Mouse (Mus musculus): Measurements from ENCODE around the gene Ormdl3. TPM values are rescaled to one million over a fixed set of nuclear protein-coding genes. Genes with fewer than 3 reads are reported as not detected.
A peak's percentile ranks its signal among the peaks of the same experiment; 100 is the strongest.
"Not testable (repeated sequence)": the region's sequence is repeated elsewhere in the genome, so short reads cannot be mapped to it uniquely, and the experiment has no call there.

Ormdl3 gene
- total and polyA plus RNA-seq, 3 experiments = 32.5 to 45.1 (median 32.9) TPM

- H3K9me3 ChIP-seq (replicated peaks; ENCODE audit: low read length); H3K4me3 ChIP-seq (replicated peaks in 1 of 3; ENCODE audit: low read depth in 2 of 3, low read length in 2 of 3, poor library complexity in 1 of 3); H3K36me3 ChIP-seq (replicated peaks in 1 of 2; ENCODE audit: control insufficient read depth in 1 of 2, insufficient read depth in 1 of 2, low read length in 1 of 2); H3K79me2 ChIP-seq (replicated peaks; ENCODE audit: control insufficient read depth, extremely low read depth, insufficient read depth, poor library complexity, severe bottlenecking); dilution Hi-C loops (cut with MboI; ENCODE audit: extremely low pct_ligation_motif_present, extremely low pct_unique_long_range_greater_than_20kb, low sequenced_read_pairs); H3K27ac ChIP-seq (ENCODE audit: insufficient read depth, low read depth); H3K9ac ChIP-seq (ENCODE audit: insufficient read depth, low read depth): not testable (repeated sequence)
- peak overlapping the region; percentile 53 for H3K4me2 ChIP-seq (ENCODE audit: insufficient read depth, low read depth, poor library complexity, severe bottlenecking)
- TF ChIP-seq SMC3 (IDR thresholded peaks at IDR 0.05; ENCODE audit: low read depth, low read length) = peak; percentile 56
- TF ChIP-seq RAD21 (IDR thresholded peaks at IDR 0.05; ENCODE audit: low read depth, low read length) = peak; percentile 45
- peak; percentile 91 for TF ChIP-seq ELF1 (IDR thresholded peaks at IDR 0.05; ENCODE audit: low read depth, low read length)
- peak; percentile 19; the same call in 1 of the 2 replicates for TF ChIP-seq NELFE (IDR thresholded peaks at IDR 0.05; ENCODE audit: low read depth, low read length)
- TF ChIP-seq CTCF (conservative IDR thresholded peaks at IDR 0.05 in 1 of 2, IDR thresholded peaks at IDR 0.05 in 1 of 2; ENCODE audit: low read depth in 2 of 2, low read length in 2 of 2) = peak; percentile 43 to 77; a peak in 3 of 4 replicates
- peaks cover 40% of the 10 kb centered on the region for H3K27me3 ChIP-seq (replicated peaks)
- H3K4me1 ChIP-seq (ENCODE audit: control insufficient read depth in 1 of 2, insufficient read depth in 2 of 2) = peaks cover 5 to 14% of the 10 kb centered on the region in 2 experiments
- in situ Hi-C loops (cut with MboI; ENCODE audit: low pct_ligation_motif_present, low pct_unique_long_range_greater_than_20kb, low sequenced_read_pairs) = loop anchor here (25.0 kb wide), 1 partner anchor 298 kb away; the partner anchor contains the start of genes Neurod2 and Ppp1r1b
- peak; percentile 53 for DNase-seq (ENCODE audit: extremely low read depth)
These were observed 48.3 kb upstream of the Ormdl3 start for GRCm38 (mm10) chr11:98635312-98635970.

GRCm38 (mm10) chr11:98630646-98631045, 43.5 kb upstream of the Ormdl3 start:
- peaks cover 63% of the 10 kb centered on the region for H3K27me3 ChIP-seq (replicated peaks)
- dilution Hi-C loops (cut with MboI; ENCODE audit: extremely low pct_ligation_motif_present, extremely low pct_unique_long_range_greater_than_20kb, low sequenced_read_pairs) = no loop called here
- no peaks in the 10 kb centered on the region for H3K9me3 ChIP-seq (replicated peaks; ENCODE audit: low read length)
- H3K4me2 ChIP-seq (ENCODE audit: insufficient read depth, low read depth, poor library complexity, severe bottlenecking) = no peak overlapping the region
- no peaks in the 10 kb centered on the region for H3K79me2 ChIP-seq (replicated peaks; ENCODE audit: control insufficient read depth, extremely low read depth, insufficient read depth, poor library complexity, severe bottlenecking)
- no peak overlapping the region for H3K27ac ChIP-seq (ENCODE audit: insufficient read depth, low read depth)
- DNase-seq (ENCODE audit: extremely low read depth) = no peak
- no peak overlapping the region for H3K4me3 ChIP-seq (replicated peaks in 1 of 3; ENCODE audit: low read depth in 2 of 3, low read length in 2 of 3, poor library complexity in 1 of 3)
- H3K36me3 ChIP-seq (replicated peaks in 1 of 2; ENCODE audit: control insufficient read depth in 1 of 2, insufficient read depth in 1 of 2, low read length in 1 of 2) = no peaks in the 10 kb centered on the region
- no peak for TF ChIP-seq POLR2AphosphoS2 (IDR thresholded peaks at IDR 0.05; ENCODE audit: low read depth, low read length)
- no peak for TF ChIP-seq MEF2A (IDR thresholded peaks at IDR 0.05; ENCODE audit: borderline replicate concordance, low read depth, low read length)
- no peak for TF ChIP-seq ZNF384 (IDR thresholded peaks at IDR 0.05; ENCODE audit: low read depth, low read length)
- TF ChIP-seq ZKSCAN1 (IDR thresholded peaks at IDR 0.05; ENCODE audit: borderline replicate concordance, low read depth, low read length) = no peak
- no peak for TF ChIP-seq IRF4 (IDR thresholded peaks at IDR 0.05; ENCODE audit: low read depth, low read length)
- TF ChIP-seq ZMIZ1 (IDR thresholded peaks at IDR 0.05; ENCODE audit: low read depth, low read length) = no peak
- no peak for TF ChIP-seq NELFE (IDR thresholded peaks at IDR 0.05; ENCODE audit: low read depth, low read length)
- no peak for TF ChIP-seq ETS1 (conservative IDR thresholded peaks at IDR 0.05; ENCODE audit: low read depth, low read length)
- no peak for TF ChIP-seq TCF12 (IDR thresholded peaks at IDR 0.05; ENCODE audit: low read depth, low read length)
- TF ChIP-seq MAFK (IDR thresholded peaks at IDR 0.05; ENCODE audit: insufficient replicate concordance, low read length) = no peak
- TF ChIP-seq GABPA (IDR thresholded peaks at IDR 0.05; ENCODE audit: insufficient replicate concordance, low read depth, low read length) = no peak
- TF ChIP-seq MAZ (IDR thresholded peaks at IDR 0.05; ENCODE audit: low read depth, low read length) = no peak
- in situ Hi-C loops (cut with MboI; ENCODE audit: low pct_ligation_motif_present, low pct_unique_long_range_greater_than_20kb, low sequenced_read_pairs) = loop anchor here (5.0 to 25.0 kb wide), 2 partner anchors 78 to 293 kb away; partner anchors contain the start of genes Neurod2, Ppp1r1b and Zpbp2
- H3K4me1 ChIP-seq (ENCODE audit: control insufficient read depth in 1 of 2, insufficient read depth in 2 of 2) = peaks cover 0 to 5% of the 10 kb centered on the region in 2 experiments; a peak in 2 of 4 replicates
- no peak overlapping the region for H3K9ac ChIP-seq (ENCODE audit: insufficient read depth, low read depth)
